Mouse (Mus musculus): ENCODE results near the gene Lnx1.

- TF ChIP-seq POLR2A (IDR thresholded peaks at IDR 0.05; ENCODE audit: insufficient read length, low read depth) (no peak), TCF12 (IDR thresholded peaks at IDR 0.05; ENCODE audit: insufficient read depth, poor library complexity, severe bottlenecking) (no peak), E2F4 (IDR thresholded peaks at IDR 0.05; ENCODE audit: insufficient read depth) (no peak), POLR2AphosphoS2 (IDR thresholded peaks at IDR 0.05; ENCODE audit: insufficient read length, low read depth) (no peak), MAX (IDR thresholded peaks at IDR 0.05; ENCODE audit: low read depth) (no peak), CEBPB (IDR thresholded peaks at IDR 0.05; ENCODE audit: insufficient read depth, poor library complexity, severe bottlenecking) (no peak), SRF (IDR thresholded peaks at IDR 0.05; ENCODE audit: control insufficient read depth, insufficient read length, low read depth) (no peak), TCF3 (IDR thresholded peaks at IDR 0.05; ENCODE audit: insufficient read length, low read depth) (no peak), MYOG (IDR thresholded peaks at IDR 0.05; ENCODE audit: control insufficient read depth in 1 of 3, insufficient read depth in 1 of 3, insufficient read length in 2 of 3, low read depth in 2 of 3) (no peak), USF1 (IDR thresholded peaks at IDR 0.05; ENCODE audit: low read depth) (no peak), MYOD1 (IDR thresholded peaks at IDR 0.05; ENCODE audit: control insufficient read depth in 1 of 3, insufficient read length in 2 of 3, low read depth in 2 of 3) (no peak), REST (IDR thresholded peaks at IDR 0.05; ENCODE audit: insufficient read depth, insufficient read length) (no peak)
Observed at GRCm38 (mm10) chr5:74703741-74704459, 1.2 kb upstream of the Lnx1 start.

All from myocyte (in vitro differentiated cells).